Mouse (Mus musculus) limb, embryonic 11.5 days (tissue): Measurements from ENCODE around the gene Ubr2. TPM values are rescaled to one million over a fixed set of nuclear protein-coding genes. Genes with fewer than 3 reads are reported as not detected.

Experiments used
- ATAC-seq: fragments of 200-750 bp; cut with Nextera tagmentation; 2 replicates; pipeline ENCODE4 v1.8.0; 2017; ENCODE audit warnings: low read depth; ENCODE audit not compliant: insufficient number of reproducible peaks, low FRiP score, low TSS enrichment
- DNase-seq: peaks from one replicate; pipeline ENCODE4 v3.0.0-alpha.2; 2015; ENCODE audit warnings: low spot score
- H3K27ac ChIP-seq: fragments of 300-500 bp; sonication (generic); replicated peaks from 2 replicates; pipeline ENCODE4 v1.5.1; 2014; ENCODE audit warnings: low read depth, mild to moderate bottlenecking, low read length
- H3K27me3 ChIP-seq: fragments of 300-500 bp; sonication (generic); 2 replicates; pipeline ENCODE4 v1.6.1; 2014; ENCODE audit warnings: mild to moderate bottlenecking, low read length, mixed read lengths; ENCODE audit not compliant: control insufficient read depth, insufficient read depth
- H3K36me3 ChIP-seq: fragments of 300-500 bp; sonication (generic); 2 replicates; pipeline ENCODE4 v1.6.1; 2014; ENCODE audit warnings: mild to moderate bottlenecking, low read length, moderate library complexity, mixed read lengths; ENCODE audit not compliant: control insufficient read depth, insufficient read depth
- H3K4me1 ChIP-seq: fragments of 300-500 bp; sonication (generic); 2 replicates; pipeline ENCODE4 v1.6.1; 2014; ENCODE audit warnings: low read length, mixed read lengths; ENCODE audit not compliant: control insufficient read depth, insufficient read depth
- H3K4me2 ChIP-seq: fragments of 300-500 bp; sonication (generic); 2 replicates; pipeline ENCODE4 v1.6.1; 2014; ENCODE audit warnings: low read depth, mild to moderate bottlenecking, moderate library complexity; ENCODE audit not compliant: severe bottlenecking
- H3K4me3 ChIP-seq: fragments of 300-500 bp; sonication (generic); 2 replicates; pipeline ENCODE4 v1.5.1; 2014; ENCODE audit warnings: low read depth, low read length
- H3K9ac ChIP-seq: fragments of 300-500 bp; sonication (generic); 2 replicates; pipeline ENCODE4 v1.6.1; 2014; ENCODE audit warnings: mild to moderate bottlenecking, low read length
- H3K9me3 ChIP-seq: fragments of 300-500 bp; sonication (generic); 2 replicates; pipeline ENCODE4 v1.6.1; 2016; ENCODE audit warnings: low read length; ENCODE audit not compliant: control insufficient read depth
- WGBS: fragments of 180-500 bp; shearing (Covaris S2); extraction: QIAGEN DNeasy Blood & Tissue Kit; methylation state at CpG from one replicate; pipeline ENCODE4 v1.1.7; 2014; 5-methylcytosine and 5-hydroxymethylcytosine counted together
- polyA plus RNA-seq: library from polyadenylated mRNA; unstranded; fragments of >200 nt; fragmentation: Nextera tagmentation; extraction: Ambion mirVana; gene quantifications from 2 replicates; pipeline ENCODE4 v1.2.1, GENCODE M21; 2014

Ubr2 gene
- polyA plus RNA-seq, 1 experiment from 2014 or later, result 20.2 TPM

- no peak overlapping the region for H3K27ac ChIP-seq
- no peak for DNase-seq
Measured at GRCm38 (mm10) chr17:46963186-46963585, 47.2 kb downstream of the Ubr2 start.

GRCm38 (mm10) chr17:46962153-46962552 lies 48.2 kb downstream of the Ubr2 start:
- Histone ChIP-seq H3K4me3 (no peak overlapping the region), H3K4me1 (no peaks in the 10 kb centered on the region), H3K27ac (no peak overlapping the region), H3K9ac (no peak overlapping the region), H3K9me3 (no peaks in the 10 kb centered on the region), H3K4me2 (no peak overlapping the region), H3K36me3 (peaks cover 48% of the 10 kb centered on the region), H3K27me3 (no peaks in the 10 kb centered on the region)
- WGBS, result 79% methylated on average over 3 of the region's 3 CpGs
- ATAC-seq, result no peak
- no peak for DNase-seq

More at GRCm38 (mm10) chr17:46963186-46963585, 47.2 kb downstream of the Ubr2 start:
- Histone ChIP-seq H3K4me1 (no peaks in the 10 kb centered on the region), H3K4me3 (no peak overlapping the region), H3K9me3 (no peaks in the 10 kb centered on the region), H3K4me2 (no peak overlapping the region), H3K9ac (no peak overlapping the region), H3K36me3 (peaks cover 42% of the 10 kb centered on the region), H3K27me3 (no peaks in the 10 kb centered on the region)
- 95% methylated on average over 13 of the region's 13 CpGs for WGBS
- ATAC-seq, result no peak

- no peak for ATAC-seq
Measured at GRCm38 (mm10) chr17:46960216-46960615, 50.1 kb downstream of the Ubr2 start.

GRCm38 (mm10) chr17:46958045-46958444 lies 52.3 kb downstream of the Ubr2 start:
- Histone ChIP-seq H3K27ac (no peak overlapping the region), H3K9me3 (no peaks in the 10 kb centered on the region), H3K4me2 (no peak overlapping the region), H3K36me3 (peaks cover 38% of the 10 kb centered on the region), H3K9ac (no peak overlapping the region), H3K4me1 (no peaks in the 10 kb centered on the region), H3K4me3 (no peak overlapping the region), H3K27me3 (no peaks in the 10 kb centered on the region)
- whole genome bisulfite sequencing, result 94% methylated on average over 2 of the region's 2 CpGs
- ATAC-seq (no peak), DNase-seq (no peak)

More at GRCm38 (mm10) chr17:46960216-46960615, 50.1 kb downstream of the Ubr2 start:
- Histone ChIP-seq H3K27ac (no peak overlapping the region), H3K36me3 (peaks cover 42% of the 10 kb centered on the region), H3K4me3 (no peak overlapping the region), H3K4me2 (no peak overlapping the region), H3K27me3 (no peaks in the 10 kb centered on the region), H3K9me3 (no peaks in the 10 kb centered on the region), H3K9ac (no peak overlapping the region), H3K4me1 (no peaks in the 10 kb centered on the region)
- 91% methylated on average over 10 of the region's 10 CpGs for WGBS
- no peak for DNase-seq

GRCm38 (mm10) chr17:46946276-46946675 lies 64.1 kb downstream of the Ubr2 start:
- Histone ChIP-seq H3K27me3 (no peaks in the 10 kb centered on the region), H3K4me1 (no peaks in the 10 kb centered on the region), H3K27ac (no peak overlapping the region), H3K4me3 (no peak overlapping the region), H3K4me2 (no peak overlapping the region), H3K9ac (no peak overlapping the region), H3K9me3 (no peaks in the 10 kb centered on the region), H3K36me3 (peaks cover 16% of the 10 kb centered on the region; the same call in 1 of the 2 replicates)
- no peak for ATAC-seq
- no peak for DNase-seq
- 94% methylated on average over 9 of the region's 9 CpGs for WGBS

- ATAC-seq (no peak), DNase-seq (no peak)
- Histone ChIP-seq H3K36me3 (peaks cover 24% of the 10 kb centered on the region), H3K4me3 (no peak overlapping the region), H3K27me3 (no peaks in the 10 kb centered on the region), H3K4me1 (no peaks in the 10 kb centered on the region), H3K9me3 (no peaks in the 10 kb centered on the region), H3K27ac (no peak overlapping the region), H3K4me2 (no peak overlapping the region), H3K9ac (no peak overlapping the region)
- WGBS, result 96% methylated on average over 9 of the region's 9 CpGs
Measured at GRCm38 (mm10) chr17:46942421-46942820, 67.9 kb downstream of the Ubr2 start.

- Histone ChIP-seq H3K9ac (no peak overlapping the region), H3K27me3 (no peaks in the 10 kb centered on the region), H3K4me1 (no peaks in the 10 kb centered on the region), H3K27ac (no peak overlapping the region), H3K9me3 (no peaks in the 10 kb centered on the region), H3K36me3 (peaks cover 21% of the 10 kb centered on the region), H3K4me3 (no peak overlapping the region), H3K4me2 (no peak overlapping the region)
- 95% methylated on average over 8 of the region's 8 CpGs for WGBS
- no peak for ATAC-seq
- DNase-seq, result no peak
Measured at GRCm38 (mm10) chr17:46940461-46940860, 69.9 kb downstream of the Ubr2 start.

- Histone ChIP-seq H3K27me3 (no peaks in the 10 kb centered on the region), H3K4me1 (no peaks in the 10 kb centered on the region), H3K4me2 (no peak overlapping the region), H3K9ac (no peak overlapping the region), H3K27ac (no peak overlapping the region), H3K4me3 (no peak overlapping the region), H3K36me3 (peaks cover 30% of the 10 kb centered on the region), H3K9me3 (no peaks in the 10 kb centered on the region)
- WGBS, result 84% methylated on average over 19 of the region's 19 CpGs
- DNase-seq (peak; percentile 79), ATAC-seq (no peak)
Measured at GRCm38 (mm10) chr17:46933557-46934348, 76.6 kb downstream of the Ubr2 start.
